Mouse (Mus musculus) kidney, adult 2 months (tissue): ENCODE measurements around the gene Vmo1.
A peak's percentile ranks its signal among the peaks of the same experiment; 100 is the strongest.

Experiments
- CTCF ChIP-seq: fragments of 200-500 bp; conservative IDR thresholded peaks from 2 replicates; pipeline ENCODE4 v1.5.1; 2011; ENCODE audit warnings: low read depth, mild to moderate bottlenecking, control low read depth, low read length, moderate library complexity, mixed read lengths; ENCODE audit not compliant: insufficient read depth, insufficient read length
- POLR2A ChIP-seq: fragments of 200-500 bp; IDR thresholded peaks from one replicate; pipeline ENCODE4 v1.6.1; 2011; ENCODE audit warnings: low read depth, low read length, control low read depth

GRCm38 (mm10) chr11:70516352-70516751, 1.9 kb upstream of the Vmo1 start:
- TF ChIP-seq CTCF, result peak; percentile 34
- TF ChIP-seq POLR2A, result no peak
